Mouse (Mus musculus): ENCODE data around the gene Cxcl3.

Gene Cxcl3

GRCm38 (mm10) chr5:90785659-90786588, at the start of gene Cxcl3:
Gene Cxcl3 (plus strand): TSS chr5:90786103.
- peak; percentile 5 for DNase-seq (ENCODE audit: low read depth, low spot score)

- peak; percentile 47 for DNase-seq (ENCODE audit: low read depth, low spot score)
Measured at GRCm38 (mm10) chr5:90742029-90742428, 43.9 kb upstream of the Cxcl3 start.

GRCm38 (mm10) chr5:90753934-90754333, 32.0 kb upstream of the Cxcl3 start:
- no peak for DNase-seq (ENCODE audit: low read depth, low spot score)

- no peak for DNase-seq (ENCODE audit: low read depth, low spot score)
Measured at GRCm38 (mm10) chr5:90758020-90758605, 27.8 kb upstream of the Cxcl3 start.

- DNase-seq (ENCODE audit: low read depth, low spot score) = no peak
Measured at GRCm38 (mm10) chr5:90759077-90760065, 26.5 kb upstream of the Cxcl3 start, which contains the start of gene Cxcl5. Gene Cxcl5 (plus strand): TSS chr5:90759360.

GRCm38 (mm10) chr5:90760303-90760702, 25.6 kb upstream of the Cxcl3 start:
- DNase-seq (ENCODE audit: low read depth, low spot score) = no peak

GRCm38 (mm10) chr5:90760844-90761243, 25.1 kb upstream of the Cxcl3 start:
- DNase-seq (ENCODE audit: low read depth, low spot score) = no peak

GRCm38 (mm10) chr5:90761834-90762233, 24.1 kb upstream of the Cxcl3 start:
- DNase-seq (ENCODE audit: low read depth, low spot score) = no peak

GRCm38 (mm10) chr5:90763912-90764665, 21.8 kb upstream of the Cxcl3 start:
- no peak for DNase-seq (ENCODE audit: low read depth, low spot score)

- DNase-seq (ENCODE audit: low read depth, low spot score) = no peak
Measured at GRCm38 (mm10) chr5:90765821-90766606, 19.9 kb upstream of the Cxcl3 start.

GRCm38 (mm10) chr5:90768218-90768617, 17.7 kb upstream of the Cxcl3 start, which contains the start of gene Ppbp:
Gene Ppbp (plus strand): TSS chr5:90768518.
- DNase-seq (ENCODE audit: low read depth, low spot score) = no peak

- DNase-seq (ENCODE audit: low read depth, low spot score) = no peak
Measured at GRCm38 (mm10) chr5:90771369-90771768, 14.5 kb upstream of the Cxcl3 start.

GRCm38 (mm10) chr5:90771880-90772653, 13.8 kb upstream of the Cxcl3 start, which contains the start of gene Pf4:
Gene Pf4 (plus strand): TSS chr5:90772435.
- DNase-seq (ENCODE audit: low read depth, low spot score) = no peak

- no peak for DNase-seq (ENCODE audit: low read depth, low spot score)
Measured at GRCm38 (mm10) chr5:90775562-90775961, 10.3 kb upstream of the Cxcl3 start.

- no peak for DNase-seq (ENCODE audit: low read depth, low spot score)
Measured at GRCm38 (mm10) chr5:90777621-90778020, 8.3 kb upstream of the Cxcl3 start.

- no peak for DNase-seq (ENCODE audit: low read depth, low spot score)
Measured at GRCm38 (mm10) chr5:90778856-90779255, 7.0 kb upstream of the Cxcl3 start.

- DNase-seq (ENCODE audit: low read depth, low spot score) = no peak
Measured at GRCm38 (mm10) chr5:90783697-90784096, 2.2 kb upstream of the Cxcl3 start.

- DNase-seq (ENCODE audit: low read depth, low spot score) = no peak
Measured at GRCm38 (mm10) chr5:90788114-90788513, 2.2 kb downstream of the Cxcl3 start.

Measured in CD4-positive helper T cell, adult 2 months (primary cell).